Mouse (Mus musculus) limb, embryonic 10.5 days (tissue): ENCODE measurements at regions not wholly inside any gene's neighbourhood (a gene's known extent, or its start where the extent isn't known, plus 50 kb on each side); places are given as distances from the start of the nearest gene placed in this dataset.

Experiments used
- DNase-seq: peaks from one replicate; pipeline ENCODE4 v3.0.0-alpha.2; 2017; ENCODE audit warnings: low spot score
- H3K27ac ChIP-seq: fragments of 300-500 bp; sonication (generic); 2 replicates; pipeline ENCODE4 v1.5.1; 2016; ENCODE audit warnings: mild to moderate bottlenecking
- H3K27me3 ChIP-seq: fragments of 300-500 bp; sonication (generic); 2 replicates; pipeline ENCODE4 v1.6.1; 2016; ENCODE audit warnings: low read depth, mild to moderate bottlenecking; ENCODE audit not compliant: poor library complexity, severe bottlenecking
- H3K36me3 ChIP-seq: fragments of 300-500 bp; sonication (generic); 2 replicates; pipeline ENCODE4 v1.6.1; 2016; ENCODE audit warnings: mild to moderate bottlenecking, moderate library complexity
- H3K4me1 ChIP-seq: fragments of 300-500 bp; sonication (generic); 2 replicates; pipeline ENCODE4 v1.6.1; 2016
- H3K4me3 ChIP-seq: fragments of 300-500 bp; sonication (generic); 2 replicates; pipeline ENCODE4 v1.5.1; 2016; ENCODE audit warnings: mild to moderate bottlenecking, moderate library complexity
- H3K9me3 ChIP-seq: fragments of 300-500 bp; sonication (generic); replicated peaks from 2 replicates; pipeline ENCODE4 v1.6.1; 2016; ENCODE audit warnings: mild to moderate bottlenecking
- WGBS: fragments of 180-500 bp; shearing (Covaris S2); methylation state at CpG from one replicate; pipeline ENCODE4 v1.1.7; 2016; 5-methylcytosine and 5-hydroxymethylcytosine counted together

DNA sequence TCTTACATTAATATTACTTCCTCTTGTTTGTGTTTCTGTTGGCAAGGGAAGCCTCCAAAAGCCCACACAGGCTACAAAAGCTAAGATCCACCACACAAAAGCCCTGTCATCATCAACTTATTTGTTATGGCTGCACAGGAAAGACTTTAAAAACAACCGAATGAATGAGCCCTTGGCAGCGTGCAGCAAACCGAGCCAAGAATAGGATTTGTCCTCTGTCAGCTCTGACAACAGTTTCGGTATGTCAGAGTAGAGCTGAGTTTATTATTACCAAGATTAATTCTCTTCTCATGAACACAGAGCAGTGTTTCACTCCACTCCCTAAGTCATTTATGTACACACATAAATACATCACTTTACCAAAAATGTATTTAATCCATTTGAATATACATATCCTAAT, 236.1 kb upstream of the G2e3 start:
- Histone ChIP-seq H3K27me3 (no peaks in the 10 kb centered on the region), H3K27ac (no peak overlapping the region), H3K4me3 (no peak overlapping the region), H3K9me3 (no peaks in the 10 kb centered on the region), H3K4me1 (no peaks in the 10 kb centered on the region), H3K36me3 (no peaks in the 10 kb centered on the region)
- 86% methylated on average over 4 of the region's 4 CpGs for WGBS
- no peak for DNase-seq

DNA sequence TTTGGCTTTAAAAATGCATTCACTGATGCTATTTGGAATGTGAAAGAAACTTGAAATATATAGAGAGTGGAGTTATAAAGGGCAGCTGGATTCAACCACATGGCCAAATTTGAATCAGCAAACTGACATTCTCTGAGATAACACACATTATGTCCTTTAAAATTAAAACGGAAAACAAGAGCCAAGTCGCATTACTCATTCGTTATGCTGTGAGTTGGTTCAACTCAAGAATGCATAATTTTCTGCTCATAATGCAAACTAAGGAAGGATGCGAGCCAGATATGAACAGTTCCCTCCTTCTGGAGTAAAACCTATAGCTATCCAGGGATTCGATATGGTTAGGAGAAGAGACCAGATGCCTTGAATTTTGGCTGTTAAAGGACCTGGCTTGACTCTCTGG, 239.8 kb upstream of the G2e3 start:
- no peak overlapping the region for H3K27ac ChIP-seq
- WGBS = 93% methylated on average over 5 of the region's 5 CpGs
- no peak for DNase-seq
- no peaks in the 10 kb centered on the region for H3K4me1 ChIP-seq
- H3K9me3 ChIP-seq = no peaks in the 10 kb centered on the region
- no peaks in the 10 kb centered on the region for H3K36me3 ChIP-seq
- H3K4me3 ChIP-seq = no peak overlapping the region
- H3K27me3 ChIP-seq = no peaks in the 10 kb centered on the region

DNA sequence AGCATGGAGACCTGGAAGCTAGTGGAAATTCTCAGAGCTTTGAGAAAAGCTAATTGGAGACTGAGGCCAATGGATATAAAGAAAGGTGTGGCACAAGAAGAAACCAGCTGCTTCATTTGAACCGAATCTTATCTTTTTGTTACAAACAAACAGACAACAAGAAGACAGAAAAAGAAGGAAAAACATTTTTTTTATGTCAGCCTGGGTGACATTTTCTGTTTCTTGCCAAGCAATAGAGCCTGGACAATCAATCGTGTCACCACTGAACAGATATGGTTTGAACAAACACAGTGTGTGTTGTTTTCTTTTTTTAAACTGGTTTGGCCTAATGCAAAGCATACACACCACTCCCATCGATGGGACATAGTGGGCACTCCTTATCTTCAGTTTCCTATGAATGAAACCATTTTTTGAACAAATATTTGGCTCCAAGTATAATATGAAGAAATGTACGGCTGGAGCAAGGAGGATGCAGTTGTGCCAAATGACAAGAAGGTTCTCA, 244.3 kb upstream of the G2e3 start:
- 87% methylated on average over 4 of the region's 4 CpGs for WGBS
- H3K27me3 ChIP-seq = no peaks in the 10 kb centered on the region
- H3K4me3 ChIP-seq = no peak overlapping the region
- no peaks in the 10 kb centered on the region for H3K9me3 ChIP-seq
- H3K4me1 ChIP-seq = 0 out of 2 replicates have a peak, but pooled peaks cover 3% of the 10 kb centered on the region
- no peaks in the 10 kb centered on the region for H3K36me3 ChIP-seq
- no peak overlapping the region for H3K27ac ChIP-seq
- DNase-seq = no peak

GRCm38 (mm10) chr12:51101636-51102035, 246.2 kb upstream of the G2e3 start:
- H3K4me3 ChIP-seq = no peak overlapping the region
- no peak for DNase-seq
- no peaks in the 10 kb centered on the region for H3K9me3 ChIP-seq
- 88% methylated on average over 6 of the region's 6 CpGs for WGBS
- H3K27me3 ChIP-seq = no peaks in the 10 kb centered on the region
- 0 out of 2 replicates have a peak, but pooled peaks cover 3% of the 10 kb centered on the region for H3K4me1 ChIP-seq
- H3K36me3 ChIP-seq = no peaks in the 10 kb centered on the region
- no peak overlapping the region for H3K27ac ChIP-seq

DNA sequence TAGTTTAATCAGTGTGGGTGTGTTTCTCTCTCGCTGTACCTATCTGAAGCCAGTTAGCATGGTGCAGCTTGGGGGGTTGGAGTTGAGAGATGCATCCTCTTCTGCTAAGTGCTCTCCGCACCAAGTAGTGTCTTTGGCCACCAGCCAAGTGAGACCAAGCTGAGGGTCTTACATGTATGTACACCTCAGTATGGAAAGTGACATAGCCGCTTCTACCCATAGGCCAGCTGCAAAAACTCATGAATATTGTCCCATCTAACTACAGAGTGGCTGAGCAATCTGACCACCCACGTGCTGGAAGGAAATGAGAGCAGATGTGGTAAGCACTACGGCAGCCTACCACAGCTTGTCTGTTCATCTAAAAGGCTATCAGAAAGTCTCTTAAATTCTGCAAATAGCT, 247.0 kb upstream of the G2e3 start:
- Histone ChIP-seq H3K27me3 (no peaks in the 10 kb centered on the region), H3K4me3 (no peak overlapping the region), H3K9me3 (no peaks in the 10 kb centered on the region), H3K4me1 (0 out of 2 replicates have a peak, but pooled peaks cover 3% of the 10 kb centered on the region), H3K27ac (no peak overlapping the region), H3K36me3 (no peaks in the 10 kb centered on the region)
- no peak for DNase-seq
- WGBS = 84% methylated on average over 5 of the region's 5 CpGs

- Histone ChIP-seq H3K27ac (no peak overlapping the region), H3K36me3 (no peaks in the 10 kb centered on the region), H3K27me3 (no peaks in the 10 kb centered on the region), H3K4me3 (no peak overlapping the region), H3K4me1 (no peaks in the 10 kb centered on the region), H3K9me3 (no peaks in the 10 kb centered on the region)
- WGBS = 81% methylated on average over 4 of the region's 4 CpGs
- DNase-seq = no peak
Observed at GRCm38 (mm10) chr12:51095974-51096373, 251.9 kb upstream of the G2e3 start.

DNA sequence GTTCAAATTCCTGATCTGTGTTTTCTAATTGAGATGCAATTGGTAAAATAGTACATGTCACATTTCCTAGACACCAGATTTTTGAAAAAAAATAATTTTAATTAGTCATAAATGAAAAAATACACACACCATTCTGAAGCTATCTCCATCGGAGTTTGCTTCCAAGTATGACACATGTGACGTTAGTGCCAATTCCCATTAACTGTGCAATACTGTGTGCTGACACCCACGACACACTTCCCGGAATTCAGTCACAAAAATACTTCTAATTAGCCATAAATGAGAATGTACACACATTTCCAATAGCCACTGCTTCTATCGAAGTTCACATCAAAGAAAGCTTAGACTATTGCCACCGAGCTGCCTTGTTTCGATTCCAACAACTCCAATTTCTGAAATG, 258.5 kb upstream of the G2e3 start:
- WGBS = 92% methylated on average over 7 of the region's 7 CpGs

GRCm38 (mm10) chr12:51081809-51082208, 266.1 kb upstream of the G2e3 start:
- WGBS = 89% methylated on average over 8 of the region's 8 CpGs
- H3K4me3 ChIP-seq = no peak overlapping the region
- no peak overlapping the region for H3K27ac ChIP-seq
- no peaks in the 10 kb centered on the region for H3K36me3 ChIP-seq
- H3K4me1 ChIP-seq = no peaks in the 10 kb centered on the region
- H3K27me3 ChIP-seq = no peaks in the 10 kb centered on the region
- DNase-seq = no peak
- no peaks in the 10 kb centered on the region for H3K9me3 ChIP-seq

More for the DNA sequence above, 258.5 kb upstream of the G2e3 start:
- Histone ChIP-seq H3K27ac (no peak overlapping the region), H3K27me3 (no peaks in the 10 kb centered on the region), H3K4me1 (no peaks in the 10 kb centered on the region), H3K36me3 (no peaks in the 10 kb centered on the region), H3K9me3 (no peaks in the 10 kb centered on the region), H3K4me3 (no peak overlapping the region)
- DNase-seq = no peak

DNA sequence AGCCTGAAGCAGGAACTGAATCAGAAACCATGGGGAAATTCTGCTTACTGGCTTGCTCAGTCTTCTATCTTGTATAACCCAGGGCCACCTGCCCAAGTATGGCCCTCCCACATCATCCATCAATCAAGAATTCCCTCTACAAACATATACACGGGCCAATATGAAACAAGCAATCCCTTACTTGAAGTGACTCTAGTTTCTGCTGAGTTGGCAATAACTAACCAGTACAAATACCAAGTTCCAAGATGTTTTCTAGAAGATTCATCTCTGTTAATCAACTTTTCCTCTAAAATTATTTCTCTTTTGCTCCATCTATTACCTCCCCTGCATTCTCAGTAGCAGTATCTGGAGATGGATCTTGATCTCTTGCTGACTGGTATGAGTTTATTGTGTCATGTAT, 274.4 kb upstream of the G2e3 start:
- no peak for DNase-seq
- Histone ChIP-seq H3K9me3 (no peaks in the 10 kb centered on the region), H3K36me3 (no peaks in the 10 kb centered on the region), H3K4me3 (no peak overlapping the region), H3K27me3 (no peaks in the 10 kb centered on the region), H3K27ac (no peak overlapping the region), H3K4me1 (no peaks in the 10 kb centered on the region)
- WGBS = 83% methylated on average over 1 of the region's 1 CpGs

- Histone ChIP-seq H3K9me3 (no peaks in the 10 kb centered on the region), H3K4me1 (peaks cover 6% of the 10 kb centered on the region; the same call in 1 of the 2 replicates), H3K36me3 (no peaks in the 10 kb centered on the region), H3K27me3 (no peaks in the 10 kb centered on the region), H3K4me3 (no peak overlapping the region), H3K27ac (no peak overlapping the region)
- WGBS = 94% methylated on average over 3 of the region's 3 CpGs
- no peak for DNase-seq
Observed at GRCm38 (mm10) chr12:51060931-51061330, 286.9 kb upstream of the G2e3 start.

GRCm38 (mm10) chr12:51058569-51058968, 289.3 kb upstream of the G2e3 start:
- Histone ChIP-seq H3K4me3 (peak overlapping the region; percentile 22), H3K36me3 (no peaks in the 10 kb centered on the region), H3K27ac (no peak overlapping the region), H3K4me1 (peaks cover 6% of the 10 kb centered on the region; the same call in 1 of the 2 replicates), H3K27me3 (no peaks in the 10 kb centered on the region), H3K9me3 (no peaks in the 10 kb centered on the region)
- WGBS = 32% methylated on average over 12 of the region's 12 CpGs
- DNase-seq = peak; percentile 30

DNA sequence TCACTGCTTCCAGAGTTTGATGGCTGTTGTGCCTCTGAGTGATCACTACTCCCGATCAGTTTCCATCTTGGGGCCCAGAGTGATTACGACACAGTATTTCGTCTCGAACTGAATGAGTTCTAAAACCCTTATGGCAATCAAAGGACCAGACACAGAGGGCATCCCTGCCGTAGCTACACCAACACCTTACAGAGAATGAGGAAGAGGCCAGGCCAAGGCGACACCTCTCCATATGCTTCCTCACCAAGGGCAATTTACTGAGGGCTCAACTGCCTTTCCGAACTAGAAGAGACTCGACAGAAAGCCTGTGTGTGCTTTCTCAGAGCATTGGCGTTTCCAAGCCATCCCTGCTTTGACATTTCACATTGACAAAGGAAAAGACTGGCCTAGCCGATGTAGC, 289.8 kb upstream of the G2e3 start:
- no peaks in the 10 kb centered on the region for H3K27me3 ChIP-seq
- no peaks in the 10 kb centered on the region for H3K9me3 ChIP-seq
- H3K27ac ChIP-seq = no peak overlapping the region
- DNase-seq = no peak
- H3K4me3 ChIP-seq = no peak overlapping the region
- H3K4me1 ChIP-seq = peaks cover 6% of the 10 kb centered on the region; the same call in 1 of the 2 replicates
- WGBS = 46% methylated on average over 10 of the region's 10 CpGs
- no peaks in the 10 kb centered on the region for H3K36me3 ChIP-seq

DNA sequence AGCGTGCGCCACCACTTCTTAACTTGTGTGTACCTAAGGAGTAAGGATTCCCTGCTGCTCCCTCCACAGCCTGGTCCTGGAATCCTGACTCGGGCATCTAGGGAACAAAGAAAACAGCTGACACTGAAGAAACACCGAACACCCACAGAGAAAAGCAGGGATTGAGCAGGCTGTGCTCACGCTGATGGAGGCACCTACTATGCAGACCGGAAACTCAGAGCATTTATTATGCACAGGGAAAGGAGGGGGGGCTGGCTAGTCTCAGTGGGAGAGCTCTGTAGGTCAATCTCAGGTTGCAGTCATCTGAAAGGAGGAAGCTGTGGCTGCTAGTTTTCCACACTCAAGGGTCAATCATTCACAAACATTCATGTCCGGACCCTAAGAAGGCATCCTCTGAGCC, 300.7 kb upstream of the G2e3 start:
- Histone ChIP-seq H3K4me3 (no peak overlapping the region), H3K9me3 (no peaks in the 10 kb centered on the region), H3K4me1 (0 out of 2 replicates have a peak, but pooled peaks cover 7% of the 10 kb centered on the region), H3K36me3 (no peaks in the 10 kb centered on the region), H3K27ac (no peak overlapping the region), H3K27me3 (no peaks in the 10 kb centered on the region)
- 71% methylated on average over 7 of the region's 7 CpGs for whole genome bisulfite sequencing
- no peak for DNase-seq

GRCm38 (mm10) chr12:51045437-51045836, 302.4 kb upstream of the G2e3 start:
- 46% methylated on average over 9 of the region's 9 CpGs for whole genome bisulfite sequencing
- DNase-seq = no peak
- Histone ChIP-seq H3K4me3 (no peak overlapping the region), H3K36me3 (no peaks in the 10 kb centered on the region), H3K4me1 (0 out of 2 replicates have a peak, but pooled peaks cover 7% of the 10 kb centered on the region), H3K27me3 (no peaks in the 10 kb centered on the region), H3K27ac (no peak overlapping the region), H3K9me3 (no peaks in the 10 kb centered on the region)
